Mouse (Mus musculus) liver, embryonic 13.5 days (tissue): Measurements from ENCODE around the gene Eml1. TPM values are rescaled to one million over a fixed set of nuclear protein-coding genes. Genes with fewer than 3 reads are reported as not detected.
"Not testable (repeated sequence)": the region's sequence is repeated elsewhere in the genome, so short reads cannot be mapped to it uniquely, and the experiment has no call there.

Source experiments
- ATAC-seq: fragments of 200-750 bp; cut with Nextera tagmentation; 2 replicates; pipeline ENCODE4 v1.8.0; 2017; ENCODE audit warnings: low read depth, mild to moderate bottlenecking, moderate number of reproducible peaks, moderate library complexity
- DNase-seq: peaks from one replicate; pipeline ENCODE4 v3.0.0; 2022
- H3K27ac ChIP-seq: fragments of 300-500 bp; sonication (generic); 2 replicates; pipeline ENCODE4 v1.5.1; 2015; ENCODE audit warnings: moderate library complexity, mild to moderate bottlenecking, inconsistent platforms
- H3K27me3 ChIP-seq: fragments of 300-500 bp; sonication (generic); 2 replicates; pipeline ENCODE4 v1.6.1; 2015; ENCODE audit warnings: mild to moderate bottlenecking, inconsistent platforms
- H3K36me3 ChIP-seq: fragments of 300-500 bp; sonication (generic); 2 replicates; pipeline ENCODE4 v1.6.1; 2015; ENCODE audit warnings: mild to moderate bottlenecking, inconsistent platforms
- H3K4me1 ChIP-seq: fragments of 300-500 bp; sonication (generic); replicated peaks from 2 replicates; pipeline ENCODE4 v1.6.1; 2015; ENCODE audit warnings: inconsistent platforms
- H3K4me2 ChIP-seq: fragments of 300-500 bp; sonication (generic); 2 replicates; pipeline ENCODE4 v1.6.1; 2015; ENCODE audit warnings: inconsistent platforms, mild to moderate bottlenecking, moderate library complexity
- H3K4me3 ChIP-seq: fragments of 300-500 bp; sonication (generic); replicated peaks from 2 replicates; pipeline ENCODE4 v1.5.1; 2015; ENCODE audit warnings: mild to moderate bottlenecking, inconsistent platforms
- H3K9ac ChIP-seq: fragments of 300-500 bp; sonication (generic); 2 replicates; pipeline ENCODE4 v1.6.1; 2015; ENCODE audit warnings: mild to moderate bottlenecking, inconsistent platforms
- H3K9me3 ChIP-seq: fragments of 300-500 bp; sonication (generic); replicated peaks from 2 replicates; pipeline ENCODE4 v1.6.1; 2016; ENCODE audit warnings: inconsistent platforms
- WGBS: fragments of 180-500 bp; shearing (Covaris S2); methylation state at CpG from one replicate; pipeline ENCODE4 v1.1.7; 2015; ENCODE audit not compliant: insufficient replicate concordance; 5-methylcytosine and 5-hydroxymethylcytosine counted together
- polyA plus RNA-seq: library from polyadenylated mRNA; unstranded; fragments of >200 nt; fragmentation: Nextera tagmentation; extraction: Ambion mirVana; gene quantifications from 2 replicates; pipeline ENCODE4 v1.2.1, GENCODE M21; 2015

Gene Eml1
- polyA plus RNA-seq, 1 experiment from 2014 or later = 5.5 TPM

GRCm38 (mm10) chr12:108489741-108490140 lies 119.0 kb downstream of the Eml1 start:
- H3K9me3 ChIP-seq = no peaks in the 10 kb centered on the region
- no peak for DNase-seq
- 50% methylated on average over 2 of the region's 2 CpGs for WGBS
- ATAC-seq = no peak
- H3K4me3 ChIP-seq = no peak overlapping the region
- H3K4me1 ChIP-seq = no peaks in the 10 kb centered on the region
- no peak overlapping the region for H3K4me2 ChIP-seq
- H3K27ac ChIP-seq = no peak overlapping the region
- H3K9ac ChIP-seq = no peak overlapping the region
- no peaks in the 10 kb centered on the region for H3K36me3 ChIP-seq
- no peaks in the 10 kb centered on the region for H3K27me3 ChIP-seq

- no peak for ATAC-seq
- Histone ChIP-seq H3K27ac (no peak overlapping the region), H3K4me1 (no peaks in the 10 kb centered on the region), H3K4me3 (no peak overlapping the region), H3K9ac (no peak overlapping the region), H3K4me2 (no peak overlapping the region), H3K27me3 (no peaks in the 10 kb centered on the region), H3K9me3 (no peaks in the 10 kb centered on the region), H3K36me3 (no peaks in the 10 kb centered on the region)
- DNase-seq = no peak
- WGBS = 67% methylated on average over 6 of the region's 6 CpGs
Observed at GRCm38 (mm10) chr12:108490336-108490735, 119.6 kb downstream of the Eml1 start.

- no peak overlapping the region for H3K9ac ChIP-seq
- H3K27me3 ChIP-seq = no peaks in the 10 kb centered on the region
- no peak overlapping the region for H3K4me2 ChIP-seq
- H3K9me3 ChIP-seq = no peaks in the 10 kb centered on the region
- DNase-seq (no peak), ATAC-seq (no peak)
- no peaks in the 10 kb centered on the region for H3K4me1 ChIP-seq
- no peaks in the 10 kb centered on the region for H3K36me3 ChIP-seq
- no peak overlapping the region for H3K27ac ChIP-seq
- no peak overlapping the region for H3K4me3 ChIP-seq
- WGBS = 34% methylated on average over 7 of the region's 7 CpGs
Observed at GRCm38 (mm10) chr12:108490954-108491353, 120.2 kb downstream of the Eml1 start.

GRCm38 (mm10) chr12:108494011-108494541 lies 123.3 kb downstream of the Eml1 start:
- no peak overlapping the region for H3K27ac ChIP-seq
- H3K9me3 ChIP-seq = no peaks in the 10 kb centered on the region
- no peak overlapping the region for H3K4me2 ChIP-seq
- H3K36me3 ChIP-seq = no peaks in the 10 kb centered on the region
- H3K4me3 ChIP-seq = no peak overlapping the region
- 19% methylated on average over 4 of the region's 4 CpGs for WGBS
- ATAC-seq = no peak
- no peaks in the 10 kb centered on the region for H3K27me3 ChIP-seq
- H3K9ac ChIP-seq = no peak overlapping the region
- no peaks in the 10 kb centered on the region for H3K4me1 ChIP-seq
- no peak for DNase-seq

GRCm38 (mm10) chr12:108495455-108496235 lies 124.9 kb downstream of the Eml1 start:
- no peak overlapping the region for H3K9ac ChIP-seq

DNA sequence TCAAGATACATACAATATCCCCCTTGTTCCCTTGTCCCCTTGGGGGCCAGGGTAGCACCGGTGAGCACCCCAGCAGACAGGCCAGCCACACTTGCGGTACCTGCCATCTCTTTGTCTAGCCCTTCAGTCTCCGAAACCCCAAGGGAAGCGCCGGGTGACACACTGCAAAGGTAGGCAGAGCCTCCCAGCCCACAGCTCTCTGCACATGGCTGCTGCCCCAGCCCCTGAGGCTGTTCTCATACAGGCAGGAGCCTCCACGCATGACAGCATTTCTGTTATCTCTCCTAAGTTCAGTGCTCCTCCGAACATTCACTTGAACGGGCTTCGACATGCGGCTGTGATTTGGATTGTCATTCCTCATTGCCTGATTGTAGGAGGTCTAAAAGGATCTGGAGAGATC lies 132.3 kb downstream of the Eml1 start:
- H3K9me3 ChIP-seq = no peaks in the 10 kb centered on the region
- peak overlapping the region; percentile 13 for H3K4me2 ChIP-seq
- 49% methylated on average over 10 of the region's 10 CpGs for WGBS
- H3K4me1 ChIP-seq = peaks cover 12% of the 10 kb centered on the region; the same call in 1 of the 2 replicates
- H3K27me3 ChIP-seq = 0 out of 2 replicates have a peak, but pooled peaks cover 9% of the 10 kb centered on the region
- H3K4me3 ChIP-seq = no peak overlapping the region
- no peak for DNase-seq
- no peak for ATAC-seq
- no peak overlapping the region for H3K27ac ChIP-seq
- H3K9ac ChIP-seq = no peak overlapping the region
- no peaks in the 10 kb centered on the region for H3K36me3 ChIP-seq

More at GRCm38 (mm10) chr12:108495455-108496235, 124.9 kb downstream of the Eml1 start:
- no peak for DNase-seq
- 47% methylated on average over 8 of the region's 8 CpGs for WGBS
- no peak for ATAC-seq
- Histone ChIP-seq H3K9me3 (no peaks in the 10 kb centered on the region), H3K36me3 (no peaks in the 10 kb centered on the region), H3K4me2 (no peak overlapping the region), H3K4me1 (no peaks in the 10 kb centered on the region), H3K27me3 (no peaks in the 10 kb centered on the region), H3K4me3 (no peak overlapping the region), H3K27ac (no peak overlapping the region)

DNA sequence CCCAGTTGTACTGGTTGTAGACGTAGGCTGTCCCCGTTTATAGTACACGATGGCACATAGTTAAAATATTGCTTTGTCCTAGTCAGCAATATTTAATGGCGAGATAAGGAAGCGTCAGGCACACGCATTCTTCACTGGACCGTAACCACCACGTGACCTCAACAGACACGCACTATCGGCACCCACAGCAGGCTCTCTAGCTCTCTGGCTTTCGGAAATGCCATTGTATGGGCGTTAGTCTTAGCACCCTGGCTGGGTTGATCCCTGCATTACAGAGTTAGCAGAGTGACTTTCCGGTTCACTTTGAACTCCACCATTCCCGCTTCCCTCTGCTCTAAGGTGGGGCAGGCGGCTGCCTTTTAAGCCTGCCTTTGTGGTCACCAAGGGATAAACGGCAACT lies 132.8 kb downstream of the Eml1 start:
- Histone ChIP-seq H3K9ac (no peak overlapping the region), H3K27ac (no peak overlapping the region), H3K9me3 (no peaks in the 10 kb centered on the region), H3K4me1 (peaks cover 12% of the 10 kb centered on the region; the same call in 1 of the 2 replicates), H3K4me2 (peak overlapping the region; percentile 13), H3K36me3 (no peaks in the 10 kb centered on the region), H3K4me3 (no peak overlapping the region), H3K27me3 (0 out of 2 replicates have a peak, but pooled peaks cover 9% of the 10 kb centered on the region)
- ATAC-seq = peak; percentile 84
- peak; percentile 48 for DNase-seq
- 13% methylated on average over 16 of the region's 16 CpGs for WGBS

DNA sequence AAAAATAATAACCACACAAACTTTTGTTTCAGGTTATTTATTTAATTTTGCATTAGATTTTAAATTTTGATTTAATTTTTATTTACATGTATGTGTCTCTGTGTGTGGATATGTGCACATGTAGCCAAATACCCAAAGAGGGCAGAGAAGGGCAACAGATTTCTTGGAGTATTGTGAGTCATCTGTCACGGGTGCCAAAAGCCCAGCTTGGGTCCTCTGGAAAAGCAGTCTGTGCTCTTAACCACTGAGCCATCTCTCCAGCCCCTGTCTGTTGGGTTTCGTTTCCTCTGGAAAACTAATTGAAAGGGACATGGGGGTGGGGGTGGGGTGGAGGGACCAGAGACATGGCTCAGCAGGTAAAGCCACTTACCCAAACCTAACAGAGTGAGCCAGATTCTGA lies 135.1 kb downstream of the Eml1 start:
- Histone ChIP-seq H3K4me1 (peaks cover 12% of the 10 kb centered on the region; the same call in 1 of the 2 replicates), H3K27ac (no peak overlapping the region), H3K4me3 (no peak overlapping the region), H3K9ac (no peak overlapping the region), H3K4me2 (no peak overlapping the region), H3K36me3 (no peaks in the 10 kb centered on the region), H3K27me3 (0 out of 2 replicates have a peak, but pooled peaks cover 9% of the 10 kb centered on the region), H3K9me3 (no peaks in the 10 kb centered on the region)
- 63% methylated on average over 2 of the region's 2 CpGs for WGBS
- ATAC-seq (no peak), DNase-seq (no peak)

DNA sequence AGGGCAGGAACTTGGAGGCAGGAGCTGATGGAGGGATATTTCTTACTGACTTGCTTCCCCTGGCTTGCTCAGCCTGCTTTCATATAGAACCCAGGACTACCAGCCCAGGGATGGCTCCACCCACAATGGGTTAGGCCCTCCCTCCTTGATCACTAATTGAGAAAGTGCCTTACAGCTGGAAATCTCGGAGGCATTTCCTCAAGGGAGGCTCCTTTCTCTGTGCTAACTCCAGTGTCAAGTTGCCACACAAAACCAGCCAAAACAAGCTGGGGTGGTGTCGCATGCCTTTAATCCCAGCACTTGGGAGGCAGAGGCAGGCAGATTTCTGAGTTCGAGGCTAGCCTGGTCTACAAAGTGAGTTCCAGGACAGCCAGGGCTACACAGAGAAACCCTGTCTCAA lies 136.3 kb downstream of the Eml1 start:
- H3K27me3 ChIP-seq, H3K36me3 ChIP-seq, ATAC-seq, H3K9ac ChIP-seq, DNase-seq, H3K4me3 ChIP-seq, H3K27ac ChIP-seq, H3K9me3 ChIP-seq, H3K4me2 ChIP-seq: not testable (repeated sequence)
- 54% methylated on average over 3 of the region's 3 CpGs for WGBS
- peaks cover 12% of the 10 kb centered on the region; the same call in 1 of the 2 replicates for H3K4me1 ChIP-seq

DNA sequence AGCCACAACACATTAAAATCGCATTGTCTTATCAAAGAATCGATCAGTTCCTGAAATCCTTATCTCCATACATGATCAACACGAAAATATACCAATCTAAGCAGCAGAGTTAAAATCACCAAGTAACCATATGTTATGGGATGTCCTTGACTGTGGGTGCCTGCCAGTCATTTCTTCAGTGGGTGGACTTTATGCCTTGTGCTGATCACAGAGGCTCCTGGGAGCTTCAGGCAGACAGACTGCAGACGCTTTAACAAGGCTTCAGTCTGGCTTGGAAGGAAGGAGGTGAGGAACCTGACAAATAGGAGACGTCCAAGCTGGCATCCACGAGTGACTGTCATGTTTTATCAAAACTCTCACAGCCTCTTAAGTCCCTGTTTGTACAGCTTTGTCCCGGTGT lies 139.8 kb downstream of the Eml1 start:
- ATAC-seq (no peak), DNase-seq (no peak)
- Histone ChIP-seq H3K4me1 (no peaks in the 10 kb centered on the region), H3K4me3 (no peak overlapping the region), H3K4me2 (no peak overlapping the region), H3K9ac (no peak overlapping the region), H3K27me3 (no peaks in the 10 kb centered on the region), H3K36me3 (no peaks in the 10 kb centered on the region), H3K9me3 (no peaks in the 10 kb centered on the region), H3K27ac (no peak overlapping the region)
- 34% methylated on average over 7 of the region's 7 CpGs for WGBS

DNA sequence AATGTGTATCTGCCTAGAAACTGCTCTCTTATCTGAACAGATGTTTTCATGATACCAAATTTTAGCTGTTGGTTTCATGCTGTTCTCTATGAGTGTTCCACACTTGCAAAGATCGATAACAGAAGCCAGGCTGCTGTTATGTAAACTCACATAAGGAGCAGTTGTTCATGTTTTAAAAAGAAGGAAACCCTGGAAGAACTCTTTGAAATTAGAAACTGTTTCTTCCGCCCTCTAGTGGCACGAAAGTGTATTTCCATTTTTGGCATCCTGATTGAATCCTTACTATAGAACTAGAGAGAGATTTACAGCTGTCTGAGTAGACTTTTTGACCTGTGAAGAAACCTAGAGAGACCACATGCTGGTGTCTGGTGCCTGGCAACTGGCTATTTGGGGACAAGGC lies 140.3 kb downstream of the Eml1 start:
- ATAC-seq (no peak), DNase-seq (no peak)
- Histone ChIP-seq H3K9me3 (no peaks in the 10 kb centered on the region), H3K27ac (no peak overlapping the region), H3K4me1 (no peaks in the 10 kb centered on the region), H3K36me3 (no peaks in the 10 kb centered on the region), H3K9ac (no peak overlapping the region), H3K4me2 (no peak overlapping the region), H3K27me3 (no peaks in the 10 kb centered on the region), H3K4me3 (no peak overlapping the region)
- 7% methylated on average over 3 of the region's 3 CpGs for WGBS

GRCm38 (mm10) chr12:108515464-108515863 lies 144.7 kb downstream of the Eml1 start:
- no peaks in the 10 kb centered on the region for H3K9me3 ChIP-seq
- ATAC-seq = no peak
- no peaks in the 10 kb centered on the region for H3K4me1 ChIP-seq
- no peak overlapping the region for H3K27ac ChIP-seq
- no peak overlapping the region for H3K9ac ChIP-seq
- no peaks in the 10 kb centered on the region for H3K36me3 ChIP-seq
- no peaks in the 10 kb centered on the region for H3K27me3 ChIP-seq
- no peak for DNase-seq
- no peak overlapping the region for H3K4me2 ChIP-seq
- H3K4me3 ChIP-seq = no peak overlapping the region
- WGBS = 85% methylated on average over 12 of the region's 12 CpGs
